Mouse (Mus musculus): ENCODE measurements at regions not wholly inside any gene's neighbourhood (a gene's known extent, or its start where the extent isn't known, plus 50 kb on each side); places are given as distances from the start of the nearest gene placed in this dataset.

DNA sequence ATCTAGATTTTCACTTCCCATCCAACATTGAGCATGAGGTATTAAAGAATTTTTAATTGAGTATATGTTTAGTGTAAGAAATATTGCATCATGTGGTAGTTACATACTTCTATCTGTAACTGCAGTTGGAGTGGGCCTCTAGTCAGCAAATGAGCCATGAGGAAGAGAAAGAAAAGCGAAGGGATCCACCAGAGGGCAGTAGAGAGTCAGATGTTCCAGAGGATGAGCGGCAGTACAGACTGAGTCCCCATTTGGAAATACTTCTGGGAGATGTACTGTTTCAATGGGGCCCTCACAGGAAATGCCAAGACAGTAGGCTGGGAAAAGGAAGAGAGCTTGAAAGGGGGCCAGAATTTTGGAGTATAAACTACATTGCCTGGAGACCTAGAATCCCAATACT lies 221.2 kb downstream of the Myh15 start:
- peak; percentile 72 for DNase-seq

DNA sequence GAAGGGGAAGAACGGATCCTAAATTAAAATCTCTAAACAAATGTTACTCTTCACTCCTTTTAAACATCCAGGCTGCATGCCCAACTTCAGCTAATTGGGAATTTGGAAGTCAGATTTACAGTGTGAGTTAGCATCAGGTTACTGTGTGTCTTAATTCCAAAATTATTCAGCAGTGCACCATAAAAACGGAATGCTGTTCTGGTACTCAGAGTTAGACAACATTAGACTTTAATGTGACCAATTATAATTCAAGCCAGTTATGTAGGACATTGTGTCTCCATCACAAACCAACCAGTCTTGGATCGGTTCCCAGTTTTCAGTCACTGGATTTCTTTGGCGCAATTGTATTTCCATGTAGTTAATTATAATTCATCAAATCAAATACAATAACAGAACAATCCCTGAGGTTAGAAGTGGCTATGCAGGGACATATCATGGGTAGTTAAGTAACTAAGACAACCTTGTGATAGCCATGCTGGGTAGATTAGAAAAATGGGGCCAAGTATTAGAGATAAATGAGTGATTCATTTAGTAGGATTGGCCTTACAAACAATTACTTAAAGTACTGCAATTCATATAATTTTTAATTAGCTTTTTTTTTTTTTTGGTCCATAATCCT lies 230.9 kb downstream of the Myh15 start:
- no peak for DNase-seq

DNA sequence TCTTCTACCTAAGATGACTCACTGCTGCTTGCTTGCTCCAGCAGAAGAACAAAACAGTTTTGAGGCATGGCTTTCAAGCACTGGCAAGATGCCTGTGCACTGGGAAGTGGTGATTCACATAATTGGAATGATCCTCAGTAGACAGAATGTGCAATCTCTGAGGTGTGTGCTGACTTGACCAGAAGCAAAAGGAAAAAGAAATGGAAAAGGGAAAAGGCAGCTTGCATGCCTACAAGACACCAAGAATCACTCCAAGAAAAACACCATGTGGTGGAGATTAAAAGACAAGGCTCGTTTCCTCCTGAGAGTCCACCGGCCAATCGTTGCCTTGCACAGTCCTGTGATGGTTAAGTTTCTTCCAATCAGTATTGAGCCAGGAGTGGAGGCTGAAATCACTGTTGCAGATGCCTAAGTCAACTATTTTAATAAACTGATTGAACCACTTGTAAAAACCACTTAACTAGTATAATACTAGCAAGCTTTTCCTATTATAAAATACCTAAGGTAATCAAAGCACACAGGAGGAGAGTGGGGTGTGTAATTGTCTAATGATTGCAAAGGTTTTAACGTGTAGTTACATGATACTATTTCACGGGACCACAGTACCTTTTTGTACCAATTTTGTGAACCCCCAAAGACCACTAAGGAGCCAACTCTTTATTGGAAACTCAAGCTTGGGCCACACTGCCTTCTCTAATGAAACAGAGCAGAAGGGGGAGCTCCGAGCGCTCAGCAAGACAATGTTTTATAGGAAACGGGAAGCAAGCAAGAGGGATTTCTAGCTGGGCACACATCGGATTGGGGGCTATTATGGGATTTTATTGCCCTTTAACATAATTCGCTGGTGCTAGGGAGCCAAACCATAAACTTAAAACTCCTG lies 232.2 kb downstream of the Myh15 start:
- DNase-seq: peak; percentile 14

DNA sequence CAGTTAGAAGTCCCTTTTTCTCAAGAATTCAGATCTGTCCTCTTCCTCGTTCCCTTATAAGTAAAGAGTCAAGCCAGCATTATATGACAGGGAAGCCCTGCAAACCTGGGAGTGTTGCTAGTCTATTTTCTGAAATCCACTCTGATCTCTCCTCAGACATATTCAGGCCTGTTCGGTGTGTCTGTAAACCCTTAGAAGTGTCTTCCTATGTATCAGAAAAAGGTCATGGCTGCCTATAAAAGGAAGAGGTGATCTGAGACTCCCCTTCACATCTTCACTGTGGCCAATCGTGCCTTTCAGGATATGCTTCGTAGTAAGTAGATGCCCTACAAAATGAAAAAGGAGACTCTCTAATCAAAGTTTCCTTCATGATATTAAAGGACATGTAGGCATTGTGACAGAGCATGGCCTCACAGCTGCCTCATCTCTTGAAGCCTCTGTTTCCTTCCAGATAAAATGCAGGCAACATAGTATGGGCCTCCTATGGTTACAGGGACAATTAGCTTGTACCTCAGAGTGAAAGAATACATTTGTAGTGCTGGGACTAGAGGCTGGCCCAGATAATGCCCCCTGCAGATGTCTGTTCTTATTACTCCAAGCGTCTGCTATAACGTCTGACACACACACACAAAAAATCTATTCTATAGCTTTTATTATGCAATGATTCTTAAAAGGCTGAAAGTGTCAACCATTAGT lies 246.5 kb downstream of the Myh15 start:
- DNase-seq: no peak

DNA sequence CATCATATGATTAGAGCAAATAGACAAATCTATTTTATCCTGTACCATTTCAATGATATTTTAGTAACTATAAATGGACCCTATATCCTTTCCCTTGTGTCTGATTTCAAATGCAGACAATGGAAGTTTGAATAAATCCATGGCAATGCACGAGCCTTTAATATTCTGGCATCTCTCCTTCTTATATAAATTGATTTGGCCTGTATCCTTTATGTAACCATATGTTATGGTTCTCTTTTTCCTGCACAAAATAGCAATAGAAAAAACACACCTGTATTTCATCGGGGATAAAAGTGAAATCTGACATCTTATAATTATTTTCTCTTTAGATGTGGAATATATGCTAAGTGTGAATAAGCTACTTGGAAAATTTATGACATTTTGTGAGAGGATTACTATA lies 247.1 kb downstream of the Myh15 start:
- DNase-seq: no peak

DNA sequence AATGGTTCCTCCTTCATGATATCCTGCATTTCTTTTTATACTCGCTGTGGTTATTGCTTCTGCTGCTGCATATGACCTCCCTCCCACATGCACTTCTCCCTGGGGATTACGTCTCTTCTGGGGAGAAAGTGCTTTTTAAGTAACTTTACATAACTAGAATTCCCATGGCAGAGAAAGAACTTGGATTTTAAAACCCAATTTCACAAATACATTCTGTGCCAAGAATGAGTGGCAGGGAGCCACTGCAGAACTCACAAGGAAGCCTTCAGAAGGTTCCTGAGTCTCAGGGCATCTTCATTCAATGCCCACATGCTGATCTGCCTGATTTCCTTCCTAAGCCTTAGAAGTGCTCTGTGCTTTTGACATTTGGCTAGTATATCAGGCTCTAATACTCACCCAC lies 259.8 kb downstream of the Myh15 start:
- no peak for DNase-seq

DNA sequence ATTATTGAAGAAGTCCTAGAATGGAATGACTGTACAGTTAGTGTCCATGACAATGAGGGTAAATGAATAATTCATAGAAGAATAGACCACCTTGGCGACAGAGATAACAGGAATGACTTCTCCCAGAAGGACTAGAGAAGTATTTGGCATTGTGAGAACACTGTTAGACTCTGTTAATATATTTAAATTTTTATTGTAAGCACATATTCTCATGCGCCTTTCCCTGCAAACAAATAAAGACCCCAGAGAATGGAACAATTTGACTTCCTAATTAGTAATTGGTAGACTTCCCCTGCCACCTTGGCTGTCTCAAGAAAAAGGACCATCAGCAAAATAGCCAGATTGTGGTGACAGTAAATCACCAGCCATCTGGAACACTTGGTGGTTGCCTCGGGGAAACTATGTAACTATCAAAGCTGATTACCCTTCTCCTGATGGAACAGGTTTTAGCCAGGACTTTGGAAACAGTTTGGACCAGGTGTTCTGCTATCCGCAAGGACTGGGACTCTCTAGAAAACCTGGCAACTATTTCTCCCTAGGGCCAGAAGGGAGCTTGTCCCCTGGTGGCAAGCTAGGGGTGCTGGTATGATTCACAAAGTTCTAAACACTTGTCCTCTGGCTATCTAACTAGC lies 261.9 kb downstream of the Myh15 start:
- no peak for DNase-seq

DNA sequence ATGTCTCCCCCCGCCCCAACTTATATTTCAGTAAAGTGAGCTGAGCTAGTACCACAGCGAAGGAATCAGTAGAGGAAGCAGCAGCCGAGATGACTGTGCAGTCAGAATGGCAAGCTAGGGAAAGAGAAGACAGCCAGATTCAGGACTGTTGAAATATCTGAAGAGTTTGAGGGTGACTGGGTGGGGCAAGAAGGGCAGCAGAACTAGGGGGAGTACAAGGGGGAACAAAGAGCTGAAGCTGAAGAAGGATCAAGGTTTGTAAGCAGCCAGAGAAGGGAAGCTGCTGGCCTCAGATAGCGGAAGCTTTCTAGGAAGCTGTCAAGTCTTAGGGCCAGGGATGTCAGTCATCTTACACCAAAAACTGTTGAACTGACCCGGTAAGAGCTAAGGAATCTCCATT lies 262.5 kb downstream of the Myh15 start:
- DNase-seq: no peak

DNA sequence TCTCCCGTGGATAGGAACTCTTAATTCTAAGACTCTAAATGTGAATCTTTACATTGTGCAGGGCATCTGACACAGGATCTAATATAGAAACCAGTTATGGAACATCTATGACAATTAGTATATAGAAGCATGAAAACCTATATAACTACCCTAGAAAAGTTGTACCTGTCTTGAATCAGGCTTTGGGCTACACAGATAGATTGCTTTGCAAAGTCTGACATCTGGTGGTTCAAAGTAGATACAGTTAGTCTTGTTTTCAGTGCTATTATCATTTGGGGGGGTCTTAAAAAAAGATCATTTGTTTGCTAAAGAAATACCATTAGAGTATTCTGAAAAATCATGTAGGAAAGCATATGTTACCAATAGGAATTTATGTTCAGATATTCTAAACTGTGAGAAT lies 264.7 kb downstream of the Myh15 start:
- DNase-seq: no peak

DNA sequence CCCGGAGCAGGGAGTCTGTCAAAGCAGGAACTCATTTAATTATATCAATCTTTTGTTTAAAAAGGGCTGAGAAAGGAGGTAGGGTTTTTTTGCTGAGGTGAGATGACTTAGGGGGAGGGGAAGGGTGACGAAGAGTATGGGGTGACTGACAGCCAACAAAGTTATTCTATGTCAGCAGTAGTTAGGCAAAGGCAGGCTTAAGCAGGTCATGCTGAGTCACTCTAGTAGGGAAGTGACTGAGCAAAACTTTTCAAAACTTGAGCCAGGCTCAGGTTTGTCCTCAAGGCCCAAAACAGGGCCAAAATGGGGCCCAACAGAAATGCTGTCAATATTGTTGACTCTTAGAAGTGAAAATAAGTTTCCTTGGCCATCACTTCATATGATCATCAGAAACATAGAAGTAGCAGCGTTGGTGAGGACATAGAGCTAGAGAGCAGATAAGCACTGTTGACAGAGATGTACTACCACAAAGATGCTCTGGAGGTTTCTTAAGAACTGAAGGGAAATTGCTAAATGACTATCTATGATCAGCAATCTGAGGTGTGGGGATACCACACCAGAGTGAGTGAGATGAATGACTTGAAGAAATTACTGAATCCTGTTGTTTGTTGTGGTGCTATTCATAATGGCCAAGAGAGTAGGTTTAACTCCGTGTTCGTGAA lies 273.6 kb downstream of the Myh15 start:
- no peak for DNase-seq

DNA sequence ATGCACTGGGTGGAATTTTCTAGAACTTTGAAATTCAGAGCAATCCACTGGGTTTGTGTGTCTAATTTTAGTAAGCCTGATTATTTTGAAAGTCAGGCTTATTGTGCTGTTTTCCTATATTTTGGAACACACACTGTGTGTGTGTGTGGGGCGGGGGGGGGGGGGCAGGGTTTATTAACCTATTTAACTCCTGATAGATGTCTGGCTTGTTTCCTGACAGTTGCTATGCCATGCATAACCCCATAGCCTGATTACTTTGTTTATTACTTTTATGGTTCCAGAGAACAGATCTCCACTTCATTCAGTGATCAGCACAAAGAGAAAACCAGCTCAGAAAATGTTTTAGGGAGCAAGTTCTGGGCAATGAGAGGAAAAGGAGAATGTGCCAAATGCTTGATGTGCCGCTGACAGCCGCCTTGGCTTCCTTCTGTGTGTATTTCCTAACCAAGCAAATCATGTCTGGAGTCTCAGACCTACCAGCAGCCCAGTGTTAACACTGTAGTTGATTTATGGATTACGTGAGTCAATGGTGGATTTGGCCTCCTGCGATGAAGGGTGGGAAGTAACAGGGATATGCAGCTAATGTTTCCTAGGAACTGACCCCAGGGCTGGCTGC lies 274.9 kb downstream of the Myh15 start:
- no peak for DNase-seq

DNA sequence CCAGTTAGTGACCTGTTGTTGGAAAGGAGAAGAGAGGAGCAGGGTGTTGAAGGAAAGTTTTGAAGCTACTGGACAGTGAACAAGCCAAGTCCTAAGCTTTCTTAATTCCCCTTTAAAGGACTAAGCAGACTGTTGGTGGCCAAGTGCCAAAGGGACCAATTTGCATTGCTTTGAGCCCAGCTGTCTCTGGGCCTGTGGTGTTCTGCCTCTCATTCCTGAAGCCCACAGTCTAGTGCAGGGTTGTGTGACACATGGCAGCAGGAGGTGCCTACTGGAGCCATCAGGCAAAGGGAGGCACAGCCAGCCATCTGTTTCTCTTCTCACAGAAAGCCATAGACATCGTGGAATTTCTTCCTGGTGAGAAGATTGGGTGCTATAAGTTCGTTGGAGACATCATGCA lies 278.6 kb downstream of the Myh15 start:
- DNase-seq: peak; percentile 40

DNA sequence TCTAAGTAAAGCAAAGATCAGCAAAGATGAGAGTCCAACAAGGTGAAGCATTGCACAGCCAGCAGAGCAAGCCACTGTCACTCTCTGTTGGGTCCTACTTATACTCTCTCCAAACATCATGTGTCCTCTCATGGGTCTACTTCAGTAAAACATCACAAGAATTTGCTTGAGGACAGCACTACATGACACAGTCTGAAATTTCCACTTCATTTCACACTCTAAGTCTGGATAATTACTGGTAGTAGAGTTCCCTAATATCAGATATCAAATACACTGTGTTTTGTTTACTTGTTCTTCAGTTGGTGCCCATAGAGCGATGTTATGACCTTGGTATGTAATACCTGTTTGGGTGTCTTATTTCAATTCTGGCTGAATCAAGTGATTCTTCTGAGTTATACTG lies 280.7 kb downstream of the Myh15 start:
- no peak for DNase-seq

DNA sequence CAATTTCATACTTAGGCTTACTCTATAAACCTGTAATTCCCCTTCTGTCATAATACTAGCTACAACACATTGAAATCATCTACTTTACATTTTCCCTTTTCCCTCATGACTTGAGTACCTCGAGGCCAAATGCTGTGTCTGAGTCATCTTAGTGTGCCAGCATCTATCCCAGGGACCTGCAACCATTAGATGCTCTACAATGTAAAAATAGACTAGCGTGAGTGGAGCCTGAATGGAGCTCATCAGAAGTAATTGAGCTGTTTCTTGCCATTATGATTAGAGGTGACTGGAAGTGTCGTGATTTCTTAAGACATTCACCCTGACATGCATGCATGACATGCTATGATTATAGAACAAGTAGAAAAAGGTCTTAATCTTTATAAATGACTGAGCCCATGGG lies 301.1 kb downstream of the Myh15 start:
- no peak for DNase-seq

DNA sequence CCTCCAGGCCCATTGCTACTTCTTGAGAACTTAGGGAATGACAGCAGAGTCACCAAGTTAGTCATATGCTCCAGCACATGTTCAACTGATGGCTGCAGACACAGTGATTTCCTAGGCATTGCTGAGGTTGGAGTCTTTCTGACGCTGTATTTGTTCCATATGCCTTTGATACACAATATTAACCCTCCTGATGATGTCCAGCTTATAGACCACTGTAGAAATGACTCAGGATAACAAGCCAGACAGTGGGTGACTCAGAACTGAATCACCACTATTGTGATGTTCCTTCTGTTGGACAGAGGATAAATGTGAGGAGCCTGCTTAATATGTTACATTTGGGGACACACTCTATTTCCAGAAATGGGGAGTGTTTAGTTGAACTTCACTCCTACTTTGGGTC lies 304.4 kb downstream of the Myh15 start:
- DNase-seq: no peak

DNA sequence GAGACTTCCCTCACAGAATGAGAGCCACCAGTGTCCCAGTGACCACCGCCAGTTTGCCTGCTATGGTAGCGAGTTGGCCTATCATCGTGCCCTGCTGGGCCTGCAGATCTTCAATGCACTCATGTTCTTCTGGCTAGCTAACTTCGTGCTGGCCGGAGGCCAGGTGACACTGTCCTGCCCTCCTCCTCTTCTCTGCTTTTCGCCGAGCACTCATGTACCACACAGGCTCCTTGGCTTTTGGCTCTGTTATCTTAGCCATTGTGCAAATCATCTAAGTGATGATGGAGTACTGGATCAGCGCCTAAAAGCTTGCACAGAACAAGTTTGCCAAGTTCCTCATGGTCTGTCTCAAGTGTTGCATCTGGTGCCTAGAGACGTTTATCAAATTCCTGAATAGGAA lies 312.2 kb downstream of the Myh15 start:
- DNase-seq: peak; percentile 8

DNA sequence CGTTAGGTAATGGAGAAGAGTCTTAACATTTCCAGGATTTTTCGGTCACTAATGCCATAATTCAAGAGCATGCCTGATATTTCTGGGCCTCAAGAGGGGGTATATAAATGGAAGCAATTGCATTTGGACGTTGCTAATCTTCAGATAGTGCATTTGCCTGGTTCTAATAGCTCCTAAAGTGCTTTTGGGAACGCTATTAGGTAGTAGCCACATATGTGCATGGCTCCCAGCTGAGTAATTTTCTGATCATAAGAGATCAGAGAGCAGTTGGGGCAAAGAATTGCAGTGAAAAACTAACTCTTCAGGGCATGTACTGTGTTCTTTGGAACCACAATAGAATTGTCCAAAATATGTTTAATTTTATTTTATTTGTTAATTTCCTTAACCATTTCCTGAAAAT lies 317.8 kb downstream of the Myh15 start:
- no peak for DNase-seq

DNA sequence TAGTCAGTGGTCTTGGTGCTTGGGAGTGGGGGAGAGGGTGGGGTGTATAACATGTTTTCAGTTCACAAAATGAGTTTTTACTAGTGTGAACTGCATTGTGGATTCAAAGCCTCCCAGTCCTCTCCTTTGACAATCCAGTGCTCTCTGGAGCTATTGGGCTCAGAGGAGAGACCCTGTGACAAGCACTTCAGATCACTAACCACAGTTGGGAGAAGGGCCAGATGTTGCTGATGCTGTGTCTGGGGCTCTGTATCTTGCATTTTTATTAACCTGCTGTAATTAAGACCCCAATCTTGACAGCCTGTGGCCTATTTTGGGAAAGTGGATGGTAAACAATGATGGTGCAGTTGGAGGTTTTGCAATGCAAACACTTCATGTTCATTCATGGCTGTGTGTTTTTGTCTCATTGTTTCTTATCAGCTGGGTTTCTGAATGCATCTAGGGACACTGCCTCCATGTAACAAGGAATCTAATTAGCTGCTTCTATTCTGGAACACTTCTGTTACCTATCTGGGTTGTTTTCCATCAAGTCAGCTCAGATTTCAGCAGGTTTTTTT lies 320.0 kb upstream of the Ift57 start:
- no peak for DNase-seq

DNA sequence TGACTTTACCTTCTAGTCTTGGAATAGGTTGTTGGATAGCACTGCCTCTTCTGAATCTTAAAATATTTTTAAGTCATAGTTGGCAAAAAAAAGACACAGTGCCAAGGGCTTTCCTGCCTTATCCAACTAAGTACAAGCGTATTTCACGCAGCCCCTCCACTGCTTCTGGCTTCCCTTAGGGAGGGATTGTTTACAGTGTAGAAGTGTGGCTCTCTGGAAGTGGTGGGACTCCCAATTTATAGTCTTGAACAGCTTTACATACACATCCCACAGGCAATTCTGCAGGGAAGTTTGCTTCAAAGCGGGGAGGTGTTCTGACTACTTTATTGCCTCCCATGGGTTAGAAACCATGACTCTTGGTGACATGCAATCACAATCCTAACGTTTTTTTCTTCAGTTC lies 310.9 kb upstream of the Ift57 start:
- no peak for DNase-seq

DNA sequence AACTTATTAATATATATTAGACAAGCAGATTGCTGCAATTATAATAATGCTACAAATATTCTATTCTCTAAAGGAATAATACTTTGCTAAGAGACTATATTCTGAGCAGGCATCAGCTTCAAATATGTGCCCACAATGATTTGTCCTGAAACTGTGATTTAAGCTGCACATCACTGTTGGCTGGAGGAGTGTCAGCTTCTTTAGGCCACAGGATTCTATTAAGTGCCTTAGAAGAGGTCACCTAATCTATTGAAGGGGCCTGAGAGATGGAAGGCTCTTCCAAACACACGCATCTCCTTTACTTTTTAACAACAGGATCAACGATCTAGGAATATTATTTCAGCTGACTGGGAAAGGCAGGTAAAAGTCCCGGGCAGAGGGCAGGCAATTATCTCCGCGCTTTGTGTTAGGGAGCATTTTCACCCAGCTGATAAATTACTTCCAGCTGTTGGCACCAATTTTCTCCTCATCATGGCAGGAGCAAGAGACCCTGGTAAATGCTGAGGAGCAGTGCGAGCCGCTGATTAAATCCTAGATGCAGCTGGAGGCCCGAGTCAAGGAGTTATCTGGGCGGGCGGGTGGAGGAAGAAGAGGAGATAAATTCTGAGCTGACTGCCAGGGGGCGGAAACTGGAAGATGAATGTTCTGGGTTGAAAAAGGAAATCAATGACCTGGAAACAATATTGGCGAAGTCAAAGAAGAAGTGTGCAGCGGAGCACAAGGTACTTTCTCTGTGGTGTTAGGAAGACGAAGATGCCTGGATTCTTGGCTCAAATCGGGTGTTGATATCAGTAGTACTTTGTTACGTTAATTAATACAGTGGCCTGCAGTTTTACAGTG lies 290.9 kb upstream of the Ift57 start:
- no peak for DNase-seq

DNA sequence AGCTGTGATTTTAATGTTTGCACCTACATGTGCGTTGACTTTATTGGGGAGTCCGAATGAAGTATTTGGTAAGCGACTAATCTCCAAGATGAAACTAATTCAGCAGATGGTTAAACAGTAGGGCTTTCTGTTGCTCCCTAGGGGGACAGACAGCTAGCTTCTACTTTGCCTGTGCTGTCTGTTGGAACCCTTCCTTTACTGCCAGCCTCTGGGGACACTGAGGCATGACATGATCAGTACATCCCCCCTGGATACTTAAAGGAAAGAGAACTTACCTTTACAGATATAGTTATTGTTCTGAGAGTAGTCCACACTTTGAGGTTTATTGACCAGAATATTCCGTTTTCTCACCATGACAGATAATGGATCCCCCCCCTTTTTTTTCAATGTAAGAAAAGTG lies 289.8 kb upstream of the Ift57 start:
- no peak for DNase-seq
